21 mouse cellular contexts compared by ENCODE assay signal in the genomic region with DNA sequence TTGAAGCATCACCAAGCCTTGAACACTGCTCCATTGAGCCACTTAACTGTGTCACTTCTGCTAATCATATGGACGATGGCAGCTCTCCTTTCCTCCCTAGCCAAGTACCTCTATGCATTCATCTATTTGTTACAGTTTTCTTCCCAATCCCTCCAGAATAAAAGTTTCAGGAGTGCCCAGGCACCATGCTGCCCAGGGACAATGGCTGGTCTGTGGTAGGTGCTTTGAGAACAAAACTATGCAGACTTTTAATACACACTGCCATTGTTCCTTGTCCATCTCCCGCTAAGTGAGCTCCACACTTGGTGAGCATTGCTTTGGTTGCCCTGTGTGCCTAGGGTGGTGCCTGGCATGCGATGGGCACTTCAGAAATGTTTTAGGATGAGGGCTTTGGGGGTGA.
DNase-seq lines count a peak whose midpoint lies in the region; ATAC-seq lines count a peak whose summit lies in the region.
"Had no signal": no experiment of that assay in that cellular context is flagged by ENCODE, and none has a peak within 500 bp of the region (broad histone marks: within the 10 kb centered on the region; RNA-seq: fewer than 3 reads in every experiment).

No protein-coding gene starts in this region.

- no peaks in the 10 kb centered on the region for H3K4me1 ChIP-seq in neural tube, embryonic 11.5 days (ENCODE audit: control insufficient read depth, insufficient read depth, low read length)
- H3K4me1 ChIP-seq: embryonic facial prominence, embryonic 12.5 days had no signal

- H3K27ac ChIP-seq in neural tube, embryonic 11.5 days (ENCODE audit: low read depth, low read length): no peak overlapping the region
- H3K27ac ChIP-seq: embryonic facial prominence, embryonic 12.5 days; neural tube, embryonic 12.5 days had no signal

- no peak overlapping the region for H3K9ac ChIP-seq in neural tube, embryonic 11.5 days (ENCODE audit: low read length)
- H3K9ac ChIP-seq: embryonic facial prominence, embryonic 12.5 days; neural tube, embryonic 12.5 days had no signal

- no peaks in the 10 kb centered on the region for H3K9me3 ChIP-seq in neural tube, embryonic 11.5 days (ENCODE audit: control insufficient read depth, low read length)
- H3K9me3 ChIP-seq: embryonic facial prominence, embryonic 12.5 days; neural tube, embryonic 12.5 days had no signal

- ATAC-seq in neural tube, embryonic 11.5 days (ENCODE audit: insufficient read depth, low FRiP score, low TSS enrichment): no peak
- ATAC-seq: inflammation-experienced regulatory T-cells, adult 6 months had no signal

- DNase-seq in embryo, embryonic 11 days: peak; percentile 17
- no peak for DNase-seq in embryo, embryonic 10 days (ENCODE audit: low spot score)
- peak; percentile 16 for DNase-seq in neural tube, embryonic 11.5 days (ENCODE audit: low spot score)
- no peak for DNase-seq in neural tube, embryonic 10.5 days (ENCODE audit: extremely low spot score, low spot score)
- DNase-seq in mesoderm, embryonic 11.5 days (ENCODE audit: low read depth, low spot score): peak; percentile 6
- no peak for DNase-seq in cerebellum, postnatal 10 days
- no peak for DNase-seq in gastrocnemius, postnatal 25 days
- no peak for DNase-seq in kidney, postnatal 14 days
- DNase-seq: cerebellum, adult 2 months; gastrocnemius, postnatal 10 days; kidney, adult 8-10 months; kidney, postnatal 36 days; lung, adult 18-20 months; lung, postnatal 36 days; thymus, postnatal 36 days had no signal

- no peaks in the 10 kb centered on the region for H3K36me3 ChIP-seq in neural tube, embryonic 11.5 days (ENCODE audit: control insufficient read depth, insufficient read depth, low read length)
- H3K36me3 ChIP-seq: embryonic facial prominence, embryonic 12.5 days; G1E; neural tube, embryonic 12.5 days had no signal

- H3K4me3 ChIP-seq in neural tube, embryonic 11.5 days (ENCODE audit: low read depth, low read length): no peak overlapping the region
- H3K4me3 ChIP-seq: embryonic facial prominence, embryonic 12.5 days; erythroblast, embryonic 14.5 days; neural tube, embryonic 12.5 days had no signal

- H3K4me2 ChIP-seq in neural tube, embryonic 11.5 days (ENCODE audit: low read depth): no peak overlapping the region
- H3K4me2 ChIP-seq: embryonic facial prominence, embryonic 12.5 days; liver, embryonic 11.5 days; neural tube, embryonic 12.5 days had no signal

- no peaks in the 10 kb centered on the region for H3K27me3 ChIP-seq in neural tube, embryonic 11.5 days (ENCODE audit: control insufficient read depth, insufficient read depth, low read length)
- H3K27me3 ChIP-seq: embryonic facial prominence, embryonic 12.5 days; neural tube, embryonic 12.5 days had no signal

- WGBS in neural tube, embryonic 11.5 days: 54% methylated on average over 3 of the region's 3 CpGs

Comparison
In these comparisons a context has a peak if more than half of its experiments do, and no peak if none do; other contexts are left out.
1. DNase-seq: peak in embryo, embryonic 11 days (single experiment), neural tube, embryonic 11.5 days (single experiment) and mesoderm, embryonic 11.5 days (single experiment); none in embryo, embryonic 10 days (single experiment), neural tube, embryonic 10.5 days (single experiment), cerebellum, postnatal 10 days (0 of 2), gastrocnemius, postnatal 25 days (single experiment) and kidney, postnatal 14 days (single experiment).